Mouse (Mus musculus) heart, embryonic 12.5 days (tissue): Measurements from ENCODE around the gene Cdh18. TPM values are rescaled to one million over a fixed set of nuclear protein-coding genes. Genes with fewer than 3 reads are reported as not detected.

Experiments
- ATAC-seq: fragments of 200-750 bp; cut with Nextera tagmentation; 2 replicates; pipeline ENCODE4 v1.8.0; 2017; ENCODE audit warnings: moderate TSS enrichment, moderate library complexity; ENCODE audit not compliant: insufficient number of reproducible peaks, low FRiP score
- H3K27ac ChIP-seq: fragments of 300-500 bp; sonication (generic); 2 replicates; pipeline ENCODE4 v1.5.1; 2016; ENCODE audit warnings: mild to moderate bottlenecking, moderate library complexity; ENCODE audit not compliant: poor library complexity, severe bottlenecking
- H3K27me3 ChIP-seq: fragments of 300-500 bp; sonication (generic); replicated peaks from 2 replicates; pipeline ENCODE4 v1.6.1; 2016; ENCODE audit warnings: mild to moderate bottlenecking, moderate library complexity
- H3K36me3 ChIP-seq: fragments of 300-500 bp; sonication (generic); 2 replicates; pipeline ENCODE4 v1.6.1; 2016; ENCODE audit warnings: mild to moderate bottlenecking, moderate library complexity
- H3K4me1 ChIP-seq: fragments of 300-500 bp; sonication (generic); replicated peaks from 2 replicates; pipeline ENCODE4 v1.6.1; 2016; ENCODE audit warnings: mild to moderate bottlenecking
- H3K4me2 ChIP-seq: fragments of 300-500 bp; sonication (generic); 2 replicates; pipeline ENCODE4 v1.6.1; 2016; ENCODE audit warnings: mild to moderate bottlenecking, moderate library complexity
- H3K4me3 ChIP-seq: fragments of 300-500 bp; sonication (generic); 2 replicates; pipeline ENCODE4 v1.5.1; 2016; ENCODE audit warnings: mild to moderate bottlenecking
- H3K9ac ChIP-seq: fragments of 300-500 bp; sonication (generic); 2 replicates; pipeline ENCODE4 v1.6.1; 2016; ENCODE audit warnings: mild to moderate bottlenecking, moderate library complexity
- H3K9me3 ChIP-seq: fragments of 300-500 bp; sonication (generic); replicated peaks from 2 replicates; pipeline ENCODE4 v1.6.1; 2016; ENCODE audit warnings: mild to moderate bottlenecking, moderate library complexity
- WGBS: fragments of 180-500 bp; shearing (Covaris S2); methylation state at CpG from one replicate; pipeline ENCODE4 v1.1.7; 2016; 5-methylcytosine and 5-hydroxymethylcytosine counted together
- polyA plus RNA-seq: library from polyadenylated mRNA; unstranded; fragments of >200 nt; fragmentation: Nextera tagmentation; extraction: Ambion mirVana; gene quantifications from 2 replicates; pipeline ENCODE4 v1.2.1, GENCODE M21; 2016

Cdh18 gene
- polyA plus RNA-seq, 1 experiment from 2014 or later, result 0.10 TPM

GRCm38 (mm10) chr15:23453331-23453730, 904.5 kb downstream of the Cdh18 start:
- no peaks in the 10 kb centered on the region for H3K27me3 ChIP-seq
- no peak overlapping the region for H3K27ac ChIP-seq
- ATAC-seq, result no peak
- H3K4me3 ChIP-seq, result no peak overlapping the region
- H3K9me3 ChIP-seq, result no peaks in the 10 kb centered on the region
- no peak overlapping the region for H3K9ac ChIP-seq
- H3K4me1 ChIP-seq, result peaks cover 3% of the 10 kb centered on the region; the same call in 1 of the 2 replicates
- no peaks in the 10 kb centered on the region for H3K36me3 ChIP-seq
- H3K4me2 ChIP-seq, result no peak overlapping the region
- 51% methylated on average over 6 of the region's 6 CpGs for WGBS

DNA sequence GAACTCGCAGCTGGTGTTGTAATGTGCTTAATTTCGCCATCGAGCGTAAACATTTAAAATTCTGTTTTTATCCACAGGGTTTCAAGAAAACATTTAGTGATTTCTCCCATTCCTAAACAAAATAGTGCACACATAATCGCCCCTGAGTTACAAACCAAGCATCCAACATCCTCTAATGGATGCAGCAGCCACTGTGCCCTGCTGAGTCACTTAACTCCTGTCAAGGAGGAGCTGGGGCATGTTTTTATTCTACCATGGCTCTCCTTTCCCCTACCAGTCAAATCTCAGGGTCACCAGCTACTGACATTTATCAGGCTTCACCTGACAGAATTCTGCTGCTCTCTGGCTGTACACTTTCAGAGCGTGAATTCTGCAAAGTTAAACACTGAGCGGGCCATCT, 906.5 kb downstream of the Cdh18 start:
- 69% methylated on average over 7 of the region's 7 CpGs for WGBS
- Histone ChIP-seq H3K9ac (no peak overlapping the region), H3K9me3 (no peaks in the 10 kb centered on the region), H3K27ac (no peak overlapping the region), H3K4me2 (no peak overlapping the region), H3K4me1 (peaks cover 3% of the 10 kb centered on the region; the same call in 1 of the 2 replicates), H3K36me3 (no peaks in the 10 kb centered on the region), H3K4me3 (no peak overlapping the region), H3K27me3 (no peaks in the 10 kb centered on the region)
- ATAC-seq, result no peak

GRCm38 (mm10) chr15:23457401-23457800, 908.6 kb downstream of the Cdh18 start:
- Histone ChIP-seq H3K4me3 (no peak overlapping the region), H3K36me3 (no peaks in the 10 kb centered on the region), H3K4me2 (no peak overlapping the region), H3K9me3 (no peaks in the 10 kb centered on the region), H3K4me1 (peaks cover 3% of the 10 kb centered on the region; the same call in 1 of the 2 replicates), H3K9ac (no peak overlapping the region), H3K27ac (no peak overlapping the region), H3K27me3 (no peaks in the 10 kb centered on the region)
- ATAC-seq, result no peak
- WGBS, result 72% methylated on average over 3 of the region's 3 CpGs

- no peak for ATAC-seq
- WGBS, result 79% methylated on average over 7 of the region's 7 CpGs
- H3K9me3 ChIP-seq, result no peaks in the 10 kb centered on the region
- no peak overlapping the region for H3K4me3 ChIP-seq
- H3K27me3 ChIP-seq, result no peaks in the 10 kb centered on the region
- H3K4me1 ChIP-seq, result no peaks in the 10 kb centered on the region
- no peak overlapping the region for H3K9ac ChIP-seq
- H3K36me3 ChIP-seq, result no peaks in the 10 kb centered on the region
- H3K4me2 ChIP-seq, result no peak overlapping the region
- no peak overlapping the region for H3K27ac ChIP-seq
These were observed 922.0 kb downstream of the Cdh18 start for GRCm38 (mm10) chr15:23470527-23471475.

DNA sequence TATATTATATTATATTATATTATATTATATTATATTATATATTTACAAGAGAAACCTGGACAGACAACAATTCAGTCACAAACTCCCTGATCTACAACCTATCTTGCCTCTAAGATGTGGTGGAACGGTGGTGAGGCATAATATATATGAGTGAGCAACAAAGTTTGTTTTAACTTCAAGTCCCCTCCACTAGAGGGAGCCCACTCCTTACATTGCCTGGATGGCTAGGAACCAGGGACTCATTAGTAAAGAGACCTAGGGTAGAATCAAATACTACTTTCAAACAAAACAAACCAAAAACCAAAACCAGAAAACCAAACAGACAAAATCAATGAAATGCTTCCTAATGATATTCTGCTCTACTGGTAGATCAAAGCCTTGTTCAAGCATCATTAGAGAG, 937.5 kb downstream of the Cdh18 start:
- Histone ChIP-seq H3K4me2 (no peak overlapping the region), H3K4me1 (no peaks in the 10 kb centered on the region), H3K27ac (no peak overlapping the region), H3K9ac (no peak overlapping the region), H3K36me3 (no peaks in the 10 kb centered on the region), H3K27me3 (no peaks in the 10 kb centered on the region), H3K4me3 (no peak overlapping the region), H3K9me3 (0 out of 2 replicates have a peak, but pooled peaks cover 6% of the 10 kb centered on the region)
- ATAC-seq, result no peak
- WGBS, result 47% methylated on average over 1 of the region's 1 CpGs

GRCm38 (mm10) chr15:23506480-23506879, 957.7 kb downstream of the Cdh18 start:
- H3K9ac ChIP-seq, result no peak overlapping the region
- no peak overlapping the region for H3K4me3 ChIP-seq
- no peak overlapping the region for H3K27ac ChIP-seq
- no peaks in the 10 kb centered on the region for H3K36me3 ChIP-seq
- no peak overlapping the region for H3K4me2 ChIP-seq
- H3K27me3 ChIP-seq, result no peaks in the 10 kb centered on the region
- WGBS, result 66% methylated on average over 4 of the region's 4 CpGs
- no peak for ATAC-seq
- no peaks in the 10 kb centered on the region for H3K4me1 ChIP-seq
- no peaks in the 10 kb centered on the region for H3K9me3 ChIP-seq

GRCm38 (mm10) chr15:23509694-23510093, 960.9 kb downstream of the Cdh18 start:
- no peaks in the 10 kb centered on the region for H3K27me3 ChIP-seq
- H3K4me3 ChIP-seq, result no peak overlapping the region
- no peak overlapping the region for H3K9ac ChIP-seq
- ATAC-seq, result no peak
- H3K9me3 ChIP-seq, result no peaks in the 10 kb centered on the region
- WGBS, result 39% methylated on average over 2 of the region's 2 CpGs
- no peaks in the 10 kb centered on the region for H3K4me1 ChIP-seq
- H3K36me3 ChIP-seq, result no peaks in the 10 kb centered on the region
- no peak overlapping the region for H3K27ac ChIP-seq
- no peak overlapping the region for H3K4me2 ChIP-seq

DNA sequence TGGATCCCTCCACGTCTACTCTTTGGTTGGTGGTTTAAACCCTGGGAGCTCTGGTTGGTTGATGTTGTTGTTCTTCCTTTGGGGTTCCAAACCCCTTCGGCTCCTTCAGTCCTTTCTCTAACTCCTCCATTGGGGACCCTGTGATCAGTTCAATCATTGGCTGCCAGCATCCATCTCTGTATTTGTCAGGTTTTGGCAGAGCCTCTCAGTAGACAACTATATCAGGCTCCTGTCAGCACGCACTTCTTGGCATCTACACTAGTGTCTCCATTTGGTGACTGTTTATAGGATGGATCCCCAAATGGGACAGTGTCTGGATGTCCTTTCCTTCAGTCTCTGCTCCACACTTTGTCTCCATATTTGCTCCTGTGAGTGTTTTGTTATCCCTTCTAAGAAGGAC, 967.0 kb downstream of the Cdh18 start:
- H3K4me3 ChIP-seq, result no peak overlapping the region
- no peaks in the 10 kb centered on the region; the same call in 1 of the 2 replicates for H3K9me3 ChIP-seq
- no peak overlapping the region for H3K27ac ChIP-seq
- ATAC-seq, result no peak
- 83% methylated on average over 3 of the region's 3 CpGs for WGBS
- no peaks in the 10 kb centered on the region for H3K36me3 ChIP-seq
- no peaks in the 10 kb centered on the region for H3K27me3 ChIP-seq
- no peak overlapping the region for H3K9ac ChIP-seq
- no peaks in the 10 kb centered on the region for H3K4me1 ChIP-seq
- no peak overlapping the region for H3K4me2 ChIP-seq

DNA sequence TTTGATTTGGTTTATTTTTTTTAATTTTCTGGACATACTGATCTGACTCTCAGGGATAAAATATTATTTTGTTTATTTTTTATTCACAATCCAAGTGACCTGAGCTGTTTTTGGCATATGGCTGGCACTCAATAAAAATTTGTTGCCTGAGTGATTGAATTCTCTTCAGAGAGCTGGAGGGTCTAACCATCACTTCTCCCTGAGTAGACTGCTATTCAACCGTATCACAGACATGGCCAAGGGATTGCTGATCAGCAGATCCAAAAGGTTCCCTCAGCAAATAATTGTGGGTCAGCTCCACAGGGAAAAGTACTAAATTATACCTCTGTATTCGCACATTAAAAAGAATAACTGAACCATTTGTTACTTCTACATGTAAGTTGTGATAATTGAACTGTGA, 969.3 kb downstream of the Cdh18 start:
- Histone ChIP-seq H3K9me3 (no peaks in the 10 kb centered on the region; the same call in 1 of the 2 replicates), H3K4me2 (no peak overlapping the region), H3K27ac (no peak overlapping the region), H3K36me3 (no peaks in the 10 kb centered on the region), H3K27me3 (no peaks in the 10 kb centered on the region), H3K4me3 (no peak overlapping the region), H3K4me1 (no peaks in the 10 kb centered on the region), H3K9ac (no peak overlapping the region)
- 70% methylated on average over 2 of the region's 2 CpGs for whole genome bisulfite sequencing
- no peak for ATAC-seq
